Mouse (Mus musculus) neutrophil, adult 5-6 weeks (primary cell): ENCODE results near the gene Il2ra. TPM values are rescaled to one million over a fixed set of nuclear protein-coding genes. Genes with fewer than 3 reads are reported as not detected.
"Not testable (repeated sequence)": the region's sequence is repeated elsewhere in the genome, so short reads cannot be mapped to it uniquely, and the experiment has no call there.

Experiments
- ATAC-seq: fragments of 151-379, 151-347 bp; 2 replicates; pipeline ENCODE4 v1.8.0; 2017; ENCODE audit warnings: mild to moderate bottlenecking, moderate TSS enrichment; ENCODE audit not compliant: insufficient number of reproducible peaks, poor library complexity, low FRiP score, severe bottlenecking; ENCODE audit errors: extremely low read depth
- total RNA-seq: library from RNA; stranded (forward); fragments of 200-1000 nt; gene quantifications from 2 replicates; pipeline ENCODE4 v1.2.3, GENCODE M21; 2017

The Il2ra gene
- total RNA-seq: 2.3 and 3.0 TPM in 2 replicates

GRCm38 (mm10) chr2:11642451-11642941, at the start of gene Il2ra:
TSS of gene Il2ra (plus strand) at chr2:11642807.
- ATAC-seq: peak; percentile 46; the same call in 1 of the 2 replicates

GRCm38 (mm10) chr2:11596690-11597089, 45.9 kb upstream of the Il2ra start:
- no peak for ATAC-seq

- no peak for ATAC-seq
Observed at GRCm38 (mm10) chr2:11597906-11598305, 44.7 kb upstream of the Il2ra start.

GRCm38 (mm10) chr2:11601795-11602194, 40.8 kb upstream of the Il2ra start:
- ATAC-seq: no peak

GRCm38 (mm10) chr2:11602506-11603489, 39.8 kb upstream of the Il2ra start:
- peak; percentile 99 for ATAC-seq

GRCm38 (mm10) chr2:11604053-11604452, 38.6 kb upstream of the Il2ra start, which contains the start of gene Rbm17:
TSS of gene Rbm17 (minus strand) at chr2:11604153.
- no peak for ATAC-seq

GRCm38 (mm10) chr2:11604911-11605310, 37.7 kb upstream of the Il2ra start:
- ATAC-seq: no peak

GRCm38 (mm10) chr2:11606718-11607117, 35.9 kb upstream of the Il2ra start:
- ATAC-seq: not testable (repeated sequence)

GRCm38 (mm10) chr2:11612939-11613338, 29.7 kb upstream of the Il2ra start:
- not testable (repeated sequence) for ATAC-seq

- no peak for ATAC-seq
Observed at GRCm38 (mm10) chr2:11616846-11617245, 25.8 kb upstream of the Il2ra start.

- no peak for ATAC-seq
Observed at GRCm38 (mm10) chr2:11619598-11619997, 23.0 kb upstream of the Il2ra start.

- ATAC-seq: no peak
Observed at GRCm38 (mm10) chr2:11623173-11623572, 19.4 kb upstream of the Il2ra start.

GRCm38 (mm10) chr2:11623726-11624125, 18.9 kb upstream of the Il2ra start:
- ATAC-seq: no peak

GRCm38 (mm10) chr2:11625890-11626289, 16.7 kb upstream of the Il2ra start, which contains the start of gene Gm17490:
TSS of gene Gm17490 (minus strand) at chr2:11626264.
- ATAC-seq: no peak

GRCm38 (mm10) chr2:11635035-11635434, 7.6 kb upstream of the Il2ra start:
- ATAC-seq: no peak

GRCm38 (mm10) chr2:11635471-11636137, 7.0 kb upstream of the Il2ra start:
- ATAC-seq: no peak

GRCm38 (mm10) chr2:11636138-11636480, 6.5 kb upstream of the Il2ra start:
- ATAC-seq: no peak

GRCm38 (mm10) chr2:11637115-11637514, 5.5 kb upstream of the Il2ra start:
- peak; percentile 90 for ATAC-seq

- no peak for ATAC-seq
Observed at GRCm38 (mm10) chr2:11644057-11644456, 1.4 kb downstream of the Il2ra start.

- ATAC-seq: no peak
Observed at GRCm38 (mm10) chr2:11645297-11645696, 2.7 kb downstream of the Il2ra start.
